Mouse (Mus musculus) megakaryocyte, embryonic 14.5 days (primary cell): ENCODE results near the gene Gm11011. TPM values are rescaled to one million over a fixed set of nuclear protein-coding genes. Genes with fewer than 3 reads are reported as not detected.

Source experiments
- H3K27me3 ChIP-seq: replicated peaks from 2 replicates; pipeline ENCODE3; 2012; ENCODE audit warnings: inconsistent platforms
- H3K36me3 ChIP-seq: replicated peaks from 2 replicates; pipeline ENCODE3; 2012; ENCODE audit warnings: low read length, inconsistent platforms, mixed read lengths
- H3K4me1 ChIP-seq: 2 replicates; pipeline ENCODE4 v1.6.1; 2012; ENCODE audit warnings: inconsistent platforms
- H3K4me3 ChIP-seq: replicated peaks from 2 replicates; pipeline ENCODE3; 2012; ENCODE audit warnings: moderate library complexity, mild to moderate bottlenecking, inconsistent platforms
- H3K9me3 ChIP-seq: 2 replicates; pipeline ENCODE4 v1.6.1; 2012; ENCODE audit warnings: inconsistent platforms
- FLI1 ChIP-seq: IDR thresholded peaks from 2 replicates; pipeline ENCODE4 v1.6.1; 2012; ENCODE audit warnings: low read length, inconsistent platforms, mixed read lengths
- GATA1 ChIP-seq: IDR thresholded peaks from 3 replicates; pipeline ENCODE4 v1.6.1; 2012; ENCODE audit warnings: mixed read lengths, low read length, inconsistent platforms, borderline replicate concordance
- polyA plus RNA-seq: library from polyadenylated mRNA; stranded (reverse); fragments of >175 nt; gene quantifications from 2 replicates; pipeline ENCODE4 v1.2.3, GENCODE M21; 2012; ENCODE audit warnings: low replicate concordance; ENCODE audit not compliant: insufficient read depth

The Gm11011 gene
- polyA plus RNA-seq, 1 experiment, result not detected

DNA sequence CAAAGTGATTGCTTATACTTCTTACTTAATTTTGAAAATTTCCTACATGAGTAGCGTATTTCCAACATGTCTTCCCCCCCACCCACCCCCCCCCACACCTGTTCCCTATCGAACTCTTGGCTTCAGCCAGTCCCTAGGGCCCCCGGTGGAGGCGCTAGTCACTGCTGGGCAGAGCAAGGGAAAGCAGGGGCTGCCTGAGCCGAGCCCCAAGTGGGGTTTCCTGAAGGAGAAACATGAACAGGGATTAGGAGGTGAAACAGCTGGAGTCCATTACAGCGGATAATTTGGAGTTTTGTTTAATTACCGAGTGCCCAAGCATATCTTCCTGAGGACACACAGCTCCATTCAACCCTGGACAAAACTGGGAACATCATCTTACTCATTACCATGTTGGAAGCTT, 24.0 kb upstream of the Gm11011 start:
- H3K9me3 ChIP-seq, result peaks cover 60% of the 10 kb centered on the region
- no peaks in the 10 kb centered on the region for H3K27me3 ChIP-seq
- H3K4me3 ChIP-seq, result no peak overlapping the region
- no peak for TF ChIP-seq FLI1
- TF ChIP-seq GATA1, result no peak
- no peaks in the 10 kb centered on the region for H3K36me3 ChIP-seq
- H3K4me1 ChIP-seq, result no peaks in the 10 kb centered on the region

DNA sequence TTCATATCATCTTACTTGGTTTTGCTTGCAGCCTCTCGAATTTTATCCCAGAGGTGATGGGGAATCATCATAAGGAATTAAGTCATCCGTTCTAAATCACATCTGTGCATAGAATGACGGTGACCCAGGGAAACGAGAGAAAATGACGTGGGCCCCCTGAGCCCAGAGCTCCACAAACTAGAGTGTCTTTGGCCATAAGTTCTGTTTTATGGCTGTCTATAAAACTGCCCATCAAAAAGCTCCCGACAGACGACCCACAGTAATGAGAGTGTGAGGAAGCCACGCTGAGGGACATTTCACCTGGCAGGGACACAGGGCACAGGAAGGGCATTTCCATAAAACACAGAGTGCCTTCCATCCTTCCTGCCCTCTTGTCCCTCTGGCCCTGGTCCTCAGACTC, 23.3 kb upstream of the Gm11011 start:
- Histone ChIP-seq H3K4me1 (no peaks in the 10 kb centered on the region), H3K27me3 (no peaks in the 10 kb centered on the region), H3K36me3 (no peaks in the 10 kb centered on the region), H3K4me3 (no peak overlapping the region), H3K9me3 (peaks cover 57% of the 10 kb centered on the region)
- TF ChIP-seq FLI1 (no peak), GATA1 (no peak)

DNA sequence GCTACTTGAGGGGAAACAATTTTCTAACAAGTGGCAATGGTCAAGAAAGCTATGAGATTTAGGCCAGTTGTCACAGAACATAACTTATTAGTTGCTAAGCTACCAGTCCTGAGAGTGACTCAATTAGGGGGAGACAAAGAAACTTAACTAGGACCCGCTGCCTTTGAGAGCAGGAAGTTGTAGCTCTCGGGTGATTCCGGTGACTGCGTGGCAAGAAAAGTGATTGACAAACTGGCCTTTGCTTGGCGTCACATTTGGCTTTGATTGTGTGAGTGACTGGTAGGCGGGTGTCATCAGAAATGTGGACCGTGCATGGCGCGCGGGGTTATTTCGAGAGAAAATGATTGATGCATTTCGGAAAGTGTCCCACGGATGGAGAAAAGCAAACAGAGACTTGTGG, 22.4 kb upstream of the Gm11011 start:
- no peaks in the 10 kb centered on the region for H3K27me3 ChIP-seq
- no peak for TF ChIP-seq GATA1
- H3K4me1 ChIP-seq, result no peaks in the 10 kb centered on the region
- H3K9me3 ChIP-seq, result peaks cover 63% of the 10 kb centered on the region
- no peaks in the 10 kb centered on the region for H3K36me3 ChIP-seq
- H3K4me3 ChIP-seq, result no peak overlapping the region

DNA sequence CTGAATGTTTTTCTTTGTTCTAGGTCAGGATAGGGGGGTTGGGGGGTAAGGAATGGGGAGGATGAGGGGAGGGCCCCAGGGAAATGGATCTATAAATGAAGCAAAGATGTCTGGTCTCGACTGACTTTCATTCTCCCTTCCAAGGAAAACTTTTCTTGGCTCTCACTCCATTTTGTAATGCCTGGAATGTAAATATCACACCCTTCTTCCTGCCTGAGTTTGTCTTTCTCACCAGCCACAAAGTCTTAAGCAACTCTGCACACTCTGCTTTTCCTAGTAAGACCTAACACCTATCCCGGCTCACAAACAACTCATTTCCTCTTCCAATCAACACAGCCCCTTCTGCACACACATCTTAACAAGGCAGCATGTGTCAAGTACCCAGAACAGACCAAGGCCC, 20.2 kb upstream of the Gm11011 start:
- TF ChIP-seq FLI1 (no peak), GATA1 (no peak)
- Histone ChIP-seq H3K27me3 (no peaks in the 10 kb centered on the region), H3K4me3 (no peak overlapping the region), H3K36me3 (no peaks in the 10 kb centered on the region), H3K9me3 (peaks cover 64% of the 10 kb centered on the region), H3K4me1 (no peaks in the 10 kb centered on the region)

DNA sequence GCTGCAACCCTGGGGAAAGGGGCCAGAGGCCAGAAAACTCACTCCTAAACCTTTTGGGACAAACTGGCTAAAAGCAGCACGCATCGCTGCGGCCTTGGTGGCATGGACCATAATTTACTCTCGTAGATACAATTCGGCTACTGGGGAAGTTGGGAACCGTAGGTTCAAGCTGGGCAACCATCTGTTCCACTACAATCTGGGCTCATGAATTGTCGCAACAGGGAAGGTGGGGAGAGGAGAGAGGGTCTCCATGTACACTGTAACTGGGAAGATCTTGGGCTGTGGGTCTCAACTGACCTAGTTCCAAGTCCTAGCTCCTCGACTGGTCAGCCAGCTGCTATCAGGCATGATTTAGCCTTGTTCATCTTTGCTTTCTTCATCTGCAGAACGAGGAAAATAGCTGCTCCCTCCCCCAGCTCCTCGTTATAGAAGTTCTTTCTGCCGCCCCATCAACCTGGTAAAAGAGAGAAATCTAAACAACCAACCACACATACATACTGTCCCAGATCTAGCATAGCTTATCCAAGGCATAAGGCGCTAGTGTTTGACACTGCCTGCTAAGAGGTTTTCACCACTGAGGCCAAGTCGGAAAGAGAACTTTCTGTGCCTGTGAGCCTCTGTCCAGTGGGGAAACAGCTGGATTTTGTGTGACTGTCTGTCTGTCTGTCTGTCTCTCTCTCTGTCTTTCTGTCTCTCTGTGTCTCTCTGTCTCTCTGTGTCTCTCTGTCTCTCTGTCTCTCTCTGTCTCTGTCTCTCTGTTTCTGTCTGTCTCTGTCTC, 19.5 kb upstream of the Gm11011 start:
- TF ChIP-seq FLI1 (no peak), GATA1 (no peak)

DNA sequence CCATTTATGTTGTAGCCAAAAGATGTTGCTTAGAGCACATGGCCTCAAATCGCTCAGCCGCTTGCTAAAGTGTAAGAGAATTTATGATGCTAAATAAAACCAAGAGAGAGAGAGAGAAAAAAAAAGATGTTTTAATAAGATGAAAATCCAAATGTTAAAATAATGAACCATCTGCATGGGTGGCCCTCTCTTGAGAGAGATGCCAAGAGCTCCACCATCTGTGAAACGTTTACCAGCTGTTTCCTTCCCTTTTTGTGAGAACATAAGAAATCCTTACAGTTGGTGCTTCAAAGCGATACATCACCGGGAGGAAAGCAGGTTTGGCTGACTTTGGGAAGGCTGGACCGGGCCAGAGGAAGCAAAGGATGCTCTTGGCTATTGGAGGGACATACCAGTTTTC, 12.6 kb upstream of the Gm11011 start:
- no peak for TF ChIP-seq GATA1
- TF ChIP-seq FLI1, result no peak
- no peaks in the 10 kb centered on the region for H3K4me1 ChIP-seq
- H3K4me3 ChIP-seq, result no peak overlapping the region
- peaks cover 76% of the 10 kb centered on the region for H3K9me3 ChIP-seq
- no peaks in the 10 kb centered on the region for H3K27me3 ChIP-seq
- H3K36me3 ChIP-seq, result no peaks in the 10 kb centered on the region

More for the DNA sequence above, 19.5 kb upstream of the Gm11011 start:
- Histone ChIP-seq H3K27me3 (no peaks in the 10 kb centered on the region), H3K4me3 (no peak overlapping the region), H3K36me3 (no peaks in the 10 kb centered on the region), H3K9me3 (peaks cover 64% of the 10 kb centered on the region), H3K4me1 (no peaks in the 10 kb centered on the region)

DNA sequence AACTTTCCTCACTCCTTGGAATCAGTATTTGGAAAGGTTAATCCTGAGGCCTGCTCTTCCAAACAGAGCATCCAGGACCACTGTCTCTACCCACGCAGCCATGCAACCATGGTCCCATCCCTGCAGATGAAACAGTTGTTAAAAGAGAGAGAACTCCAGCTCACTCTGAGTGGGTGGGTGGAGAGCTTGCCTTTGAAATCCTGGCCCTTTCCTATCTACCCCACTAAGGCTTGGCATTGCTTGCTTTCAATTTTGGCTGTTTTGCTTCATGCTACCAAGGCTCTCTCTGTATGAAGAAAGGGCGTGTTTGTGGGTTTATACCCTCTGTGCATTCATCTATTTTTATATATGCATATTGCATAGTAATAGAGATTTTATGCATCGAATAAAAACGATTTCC, 12.0 kb upstream of the Gm11011 start:
- Histone ChIP-seq H3K36me3 (no peaks in the 10 kb centered on the region), H3K4me3 (no peak overlapping the region), H3K27me3 (no peaks in the 10 kb centered on the region), H3K4me1 (no peaks in the 10 kb centered on the region), H3K9me3 (peaks cover 73% of the 10 kb centered on the region)
- no peak for TF ChIP-seq FLI1
- TF ChIP-seq GATA1, result no peak

DNA sequence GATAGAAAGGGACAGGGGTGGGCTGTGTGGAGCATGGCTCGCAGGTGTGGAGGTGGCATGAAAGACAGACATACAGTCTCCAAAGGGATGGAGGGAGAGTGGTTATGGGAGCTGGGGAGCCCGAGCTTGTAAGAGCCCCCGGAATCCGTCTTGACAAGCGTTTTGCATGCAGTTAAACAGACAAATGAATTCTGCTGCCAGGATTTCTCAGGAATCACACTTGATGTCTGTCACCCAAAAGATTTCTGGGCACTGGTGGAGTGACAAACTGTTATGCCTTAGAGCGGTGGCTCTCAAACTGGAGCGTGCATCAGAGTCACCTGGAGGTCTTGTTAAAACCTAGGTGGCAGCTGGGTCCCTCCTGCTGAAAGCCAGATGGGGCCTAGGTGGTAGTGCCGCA, 10.4 kb upstream of the Gm11011 start:
- TF ChIP-seq GATA1, result no peak
- no peak for TF ChIP-seq FLI1
- Histone ChIP-seq H3K9me3 (peaks cover 76% of the 10 kb centered on the region), H3K4me1 (no peaks in the 10 kb centered on the region), H3K36me3 (no peaks in the 10 kb centered on the region), H3K4me3 (no peak overlapping the region), H3K27me3 (no peaks in the 10 kb centered on the region)

DNA sequence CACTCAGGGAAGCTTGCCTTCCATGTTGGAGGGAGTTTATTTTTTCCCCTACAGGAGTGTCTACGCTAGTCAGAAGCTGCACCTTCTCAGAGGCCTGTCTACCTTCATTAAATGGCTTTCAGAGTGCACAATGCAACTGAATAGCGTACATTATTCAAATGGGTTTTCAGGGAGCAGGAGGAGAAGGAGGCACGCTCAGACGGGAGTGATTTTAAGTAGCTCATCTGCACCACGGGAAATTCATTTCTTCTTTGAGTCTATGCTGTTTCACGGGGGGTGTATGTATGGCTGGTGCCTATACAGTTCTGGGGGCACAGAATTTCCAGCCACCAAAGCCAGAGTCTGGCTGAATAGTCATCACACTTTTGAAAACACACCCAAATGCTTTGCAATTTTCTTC, 9.8 kb upstream of the Gm11011 start:
- Histone ChIP-seq H3K9me3 (peaks cover 77% of the 10 kb centered on the region), H3K4me1 (no peaks in the 10 kb centered on the region), H3K36me3 (no peaks in the 10 kb centered on the region), H3K27me3 (no peaks in the 10 kb centered on the region), H3K4me3 (no peak overlapping the region)
- TF ChIP-seq FLI1, result no peak
- TF ChIP-seq GATA1, result no peak

DNA sequence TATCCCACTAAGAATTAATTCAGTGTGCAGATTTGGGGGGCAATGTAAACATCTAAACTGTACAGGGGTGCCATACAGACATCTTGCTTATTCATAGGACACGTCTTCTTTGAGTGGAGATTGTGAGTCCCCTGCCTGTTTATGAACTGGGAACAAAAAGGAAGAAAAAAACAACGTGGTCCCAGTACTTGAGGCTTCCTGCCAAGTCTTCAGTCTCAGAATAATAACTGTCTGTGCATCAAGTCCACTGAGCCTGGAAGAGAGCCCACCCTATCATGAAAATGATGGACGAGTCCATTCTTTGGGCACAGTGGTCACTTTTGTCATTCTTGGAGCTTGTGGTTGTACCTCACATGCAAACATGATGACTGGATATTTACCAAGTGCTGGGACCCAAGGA, 6.2 kb upstream of the Gm11011 start:
- Histone ChIP-seq H3K36me3 (no peaks in the 10 kb centered on the region), H3K27me3 (no peaks in the 10 kb centered on the region), H3K4me1 (no peaks in the 10 kb centered on the region), H3K4me3 (no peak overlapping the region), H3K9me3 (peaks cover 79% of the 10 kb centered on the region)
- TF ChIP-seq FLI1, result no peak
- no peak for TF ChIP-seq GATA1

DNA sequence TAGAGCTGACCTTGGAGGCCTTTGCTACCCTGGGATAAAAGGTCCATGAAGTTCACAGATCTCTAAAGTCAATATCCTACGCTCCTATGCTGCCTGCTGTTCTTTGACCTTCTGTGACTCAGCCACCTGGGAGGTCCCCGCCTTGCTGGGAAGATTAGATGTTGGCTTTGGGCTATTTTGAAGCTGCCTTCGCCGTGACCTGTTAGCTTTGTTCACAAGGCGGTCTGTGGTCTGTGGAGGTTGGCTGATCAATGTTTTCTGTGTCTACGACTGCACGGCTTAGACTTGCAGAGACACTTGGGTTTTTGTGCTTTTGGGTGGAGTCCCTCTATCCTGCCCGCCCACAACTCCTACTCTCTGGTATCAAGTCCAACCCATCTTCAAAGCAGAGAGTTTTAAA, 2.9 kb upstream of the Gm11011 start:
- peaks cover 76% of the 10 kb centered on the region for H3K9me3 ChIP-seq
- H3K27me3 ChIP-seq, result no peaks in the 10 kb centered on the region

More for the DNA sequence above, 2.9 kb upstream of the Gm11011 start:
- Histone ChIP-seq H3K36me3 (no peaks in the 10 kb centered on the region), H3K4me1 (no peaks in the 10 kb centered on the region), H3K4me3 (no peak overlapping the region)
- TF ChIP-seq FLI1, result no peak
- TF ChIP-seq GATA1, result no peak
